Mouse (Mus musculus) megakaryocyte progenitor cell, adult 5-6 weeks (primary cell): ENCODE measurements around the gene Cmpk2. TPM values are rescaled to one million over a fixed set of nuclear protein-coding genes. Genes with fewer than 3 reads are reported as not detected.
"Not testable (repeated sequence)": the region's sequence is repeated elsewhere in the genome, so short reads cannot be mapped to it uniquely, and the experiment has no call there.

Experiments
- ATAC-seq: replicated peaks from 2 replicates; pipeline ENCODE4 v1.8.0; 2016; ENCODE audit warnings: mild to moderate bottlenecking, moderate TSS enrichment, inconsistent platforms; ENCODE audit not compliant: poor library complexity
- total RNA-seq, 2 experiments: library from RNA; stranded (forward) in 1 of 2; stranded (reverse) in 1 of 2; fragments of 157-497, 149-512 nt in 1 of 2; fragments of 200-1000 nt in 1 of 2; gene quantifications; 2 replicates each; pipeline versions ENCODE4 v1.2.3 to v1.2.4; 2015 to 2017

Gene Cmpk2
- total RNA-seq (2015) = 23.2 and 25.2 TPM in 2 replicates
- 11.7 and 16.1 TPM in 2 replicates for total RNA-seq (2017)

DNA sequence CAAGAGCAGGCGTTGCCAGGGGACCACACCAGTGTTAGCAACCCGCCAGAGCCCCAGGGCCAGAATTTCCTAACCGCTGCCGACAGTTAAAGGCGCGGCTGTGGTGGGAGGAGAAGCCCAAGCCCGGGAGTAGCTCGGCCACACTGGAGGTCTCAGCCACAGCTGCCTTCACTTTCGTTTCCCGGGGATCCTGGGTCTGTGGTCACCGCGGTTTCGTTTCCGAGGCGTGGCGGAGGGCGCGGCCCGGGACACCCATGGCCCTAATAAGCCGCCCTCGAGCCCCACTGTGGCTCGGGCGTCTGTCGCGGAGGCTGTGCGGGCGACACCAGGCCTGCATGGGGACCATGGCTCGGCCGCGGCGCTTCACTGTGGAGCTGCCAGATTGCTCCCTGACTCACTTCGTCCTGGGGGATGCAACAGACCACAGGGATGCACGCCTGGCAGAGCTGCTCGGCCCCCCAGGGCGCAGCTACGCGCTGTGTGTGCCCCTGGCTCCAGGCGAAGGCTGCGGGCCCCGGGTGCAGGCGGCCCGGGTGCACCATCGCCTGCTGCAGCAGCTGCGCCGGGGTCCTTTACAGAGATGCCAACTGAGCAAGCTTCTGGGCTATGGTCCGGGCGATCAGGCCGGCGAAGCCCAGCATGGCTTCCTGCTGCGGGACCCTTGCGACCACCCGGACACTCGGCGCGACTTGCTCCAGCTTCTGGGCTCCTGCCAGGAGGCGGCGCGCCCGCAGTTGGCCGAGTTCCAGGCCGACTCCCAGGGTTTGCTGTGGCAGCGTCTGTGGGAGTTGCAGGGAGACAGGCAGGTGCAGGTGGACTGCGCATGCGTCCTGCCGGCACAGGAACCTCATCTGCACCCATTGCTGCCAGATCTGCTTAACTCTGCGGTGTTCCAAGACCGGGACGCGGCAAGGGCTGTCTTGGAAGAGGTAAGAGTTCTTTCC, at the start of gene Cmpk2:
Cmpk2 (plus strand) TSS at position 107 of the 944 bp plus-strand sequence.
- ATAC-seq = peak; percentile 78

DNA sequence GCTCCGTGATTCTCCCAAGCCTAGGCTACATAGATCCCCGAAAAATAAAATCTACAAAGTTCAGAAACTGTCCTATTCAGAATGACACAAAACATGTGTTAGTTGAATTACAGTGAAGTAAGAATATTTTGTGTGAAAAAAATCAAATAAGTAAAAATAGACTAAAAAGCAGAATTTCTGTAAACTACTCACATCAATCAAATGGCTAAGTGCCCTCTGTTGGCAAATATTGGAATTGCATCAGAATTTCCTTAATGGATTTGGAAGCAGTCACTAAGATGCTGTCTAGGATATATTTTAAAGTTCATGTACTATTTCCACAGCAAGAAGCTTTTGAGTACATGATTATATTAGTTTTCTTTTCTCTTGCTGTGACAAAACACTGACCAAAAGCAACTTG, 44.2 kb upstream of the Cmpk2 start:
- ATAC-seq = peak; percentile 65

DNA sequence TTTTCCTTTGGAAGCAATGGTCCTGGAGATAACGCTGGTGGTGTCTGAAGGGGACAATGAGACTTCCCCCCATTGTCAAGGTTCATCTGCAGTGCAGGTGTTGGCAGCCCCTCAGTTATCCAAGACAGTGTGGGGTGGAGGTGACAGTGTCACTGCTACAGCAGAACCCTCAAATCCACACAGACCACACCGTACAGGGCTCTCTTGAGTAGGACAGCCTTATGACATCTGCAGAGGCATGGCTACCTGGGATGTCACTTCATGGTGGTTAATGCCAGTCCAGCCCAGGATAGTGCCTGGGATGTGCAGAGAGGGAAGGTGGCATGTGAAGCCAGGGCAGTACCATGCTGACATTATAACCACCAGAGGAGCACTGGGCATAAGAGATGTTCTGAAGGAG, 40.2 kb upstream of the Cmpk2 start:
- not testable (repeated sequence) for ATAC-seq

DNA sequence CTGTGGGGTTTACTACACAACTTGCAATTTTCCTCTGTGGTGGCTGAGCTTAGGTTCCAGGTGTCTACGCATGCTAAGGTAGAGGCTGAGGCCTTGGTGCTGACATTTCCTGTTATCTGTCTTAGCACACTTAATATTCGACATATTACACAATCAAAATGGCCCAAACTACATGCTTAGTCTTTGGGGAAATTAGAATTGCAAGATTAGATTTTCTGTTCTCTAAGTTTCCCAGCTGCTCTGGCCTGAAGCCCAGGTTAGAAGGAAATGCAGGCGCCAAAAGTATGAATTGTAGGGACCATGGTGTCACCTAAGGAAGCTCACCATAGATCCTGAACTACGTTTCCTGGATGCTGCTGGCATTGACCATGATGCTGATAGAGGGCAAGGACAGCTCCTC, 32.7 kb upstream of the Cmpk2 start:
- no peak for ATAC-seq

DNA sequence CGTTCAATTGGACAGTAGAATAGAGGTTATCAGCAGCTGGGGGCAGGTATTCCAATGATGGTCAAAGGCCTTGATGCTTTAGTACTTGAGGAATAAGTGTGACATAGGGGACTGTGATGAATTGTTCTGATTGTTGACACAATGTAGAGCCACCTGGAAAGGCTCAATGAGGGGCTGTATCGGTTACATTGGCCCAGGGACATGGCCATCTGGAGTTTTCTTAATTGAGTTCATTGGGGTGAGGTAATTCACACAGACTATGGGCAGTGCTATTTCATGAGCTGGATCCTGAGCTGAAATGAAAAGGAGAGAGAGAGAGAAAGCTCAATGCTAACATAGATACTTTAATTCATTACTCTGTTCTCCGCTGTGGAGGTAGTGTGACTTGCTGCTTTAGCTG, 31.1 kb upstream of the Cmpk2 start:
- ATAC-seq = no peak

DNA sequence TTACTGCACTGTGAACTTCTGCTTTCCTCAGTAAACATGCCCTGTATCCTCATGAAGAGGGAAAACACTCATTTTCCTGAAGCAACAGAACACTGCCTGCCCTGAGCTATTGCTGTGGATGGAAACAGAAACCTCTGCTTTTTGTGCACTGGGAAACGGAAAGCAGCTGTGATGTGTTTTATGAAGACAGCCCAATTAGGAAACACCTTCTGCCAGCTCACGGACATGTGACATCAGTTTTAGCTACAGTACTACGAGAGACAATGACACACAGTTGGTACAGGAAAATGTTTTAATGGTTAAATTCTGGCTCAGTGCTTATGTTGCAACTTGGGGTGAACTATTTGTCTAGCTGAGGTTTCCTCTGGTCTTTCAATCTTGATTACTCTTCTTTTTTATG, 29.6 kb upstream of the Cmpk2 start:
- ATAC-seq = peak; percentile 80

DNA sequence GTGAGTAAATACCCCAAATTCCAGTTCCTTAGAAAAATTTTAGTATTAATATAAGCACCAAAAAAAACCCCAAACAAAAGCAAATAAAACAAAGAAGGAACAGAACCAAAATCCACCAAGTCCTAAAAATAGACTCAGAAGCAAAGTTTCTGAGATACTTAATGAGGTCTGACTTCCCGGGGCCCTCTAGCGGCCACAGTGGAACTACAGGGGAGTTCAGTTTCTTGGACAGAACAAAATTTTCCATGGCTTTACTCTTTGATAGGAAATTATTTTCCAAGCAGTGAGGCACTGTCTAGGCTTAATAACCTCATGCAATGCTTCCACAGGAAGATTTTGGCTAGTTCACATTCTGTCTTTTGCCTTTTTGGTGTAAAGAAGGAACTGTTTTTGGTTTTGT, 24.9 kb upstream of the Cmpk2 start:
- peak; percentile 69 for ATAC-seq

DNA sequence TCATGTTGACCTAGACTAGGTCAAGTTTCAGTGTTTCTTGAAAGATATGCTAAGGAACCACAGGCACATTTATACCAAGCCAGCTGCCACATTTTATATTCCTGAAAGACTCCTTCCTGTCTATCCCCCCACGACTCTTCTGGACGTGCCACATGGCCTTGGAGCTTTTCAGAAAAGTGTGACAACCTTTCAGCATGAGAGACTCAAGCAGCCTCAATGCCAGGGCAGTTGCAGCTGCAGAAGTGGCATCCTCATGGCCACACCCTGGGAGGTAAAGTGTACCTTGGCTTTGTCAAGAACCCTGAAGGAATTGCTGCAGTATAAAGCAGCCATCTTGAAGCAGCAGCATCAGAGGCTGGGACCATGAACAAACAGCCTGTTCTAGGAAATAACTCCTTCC, 24.5 kb upstream of the Cmpk2 start:
- no peak for ATAC-seq

DNA sequence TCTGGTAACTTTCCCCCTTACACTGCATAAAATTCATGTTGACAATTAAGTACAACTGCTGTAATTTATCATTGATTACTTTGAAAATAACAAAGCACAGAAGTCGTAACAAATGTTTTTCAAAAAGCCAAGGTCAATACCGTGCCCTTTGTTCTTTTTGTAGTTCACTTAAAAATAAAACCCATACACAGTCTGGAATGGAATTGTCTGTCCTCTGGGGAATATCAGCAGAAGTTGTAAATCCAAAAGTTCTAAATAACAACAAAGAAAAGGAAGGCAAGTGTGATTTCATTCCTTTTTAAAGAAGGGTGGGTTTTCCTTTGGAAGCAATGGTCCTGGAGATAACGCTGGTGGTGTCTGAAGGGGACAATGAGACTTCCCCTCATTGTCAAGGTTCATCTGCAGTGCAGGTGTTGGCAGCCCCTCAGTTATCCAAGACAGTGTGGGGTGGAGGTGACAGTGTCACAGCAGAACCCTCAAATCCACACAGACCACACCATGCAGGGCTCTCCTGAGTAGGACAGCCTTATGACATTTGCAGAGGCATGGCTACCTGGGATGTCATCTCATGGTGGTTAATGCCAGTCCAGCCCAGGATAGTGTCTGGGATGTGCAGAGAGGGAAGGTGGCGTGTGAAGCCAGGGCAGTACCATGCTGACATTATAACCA, 22.5 kb upstream of the Cmpk2 start:
- ATAC-seq = no peak

DNA sequence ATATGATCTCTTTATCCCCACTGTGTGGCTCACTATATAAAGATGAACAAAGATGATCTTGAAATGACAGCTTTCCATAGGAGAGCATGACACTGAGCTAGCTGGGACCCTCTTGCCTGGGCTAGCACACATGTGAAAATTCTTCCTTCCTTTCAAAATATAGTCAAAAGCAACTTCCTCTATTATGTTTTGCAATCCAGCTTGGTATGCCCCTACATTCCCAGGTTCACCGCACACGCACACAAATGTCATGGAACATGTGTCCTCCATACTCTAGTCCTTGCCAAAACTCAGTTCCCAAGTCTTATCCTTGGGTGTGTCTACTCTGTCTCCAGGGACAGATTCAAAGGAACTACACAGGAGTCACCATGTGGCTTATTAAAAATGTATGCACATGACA, 19.5 kb upstream of the Cmpk2 start:
- ATAC-seq = peak; percentile 81

DNA sequence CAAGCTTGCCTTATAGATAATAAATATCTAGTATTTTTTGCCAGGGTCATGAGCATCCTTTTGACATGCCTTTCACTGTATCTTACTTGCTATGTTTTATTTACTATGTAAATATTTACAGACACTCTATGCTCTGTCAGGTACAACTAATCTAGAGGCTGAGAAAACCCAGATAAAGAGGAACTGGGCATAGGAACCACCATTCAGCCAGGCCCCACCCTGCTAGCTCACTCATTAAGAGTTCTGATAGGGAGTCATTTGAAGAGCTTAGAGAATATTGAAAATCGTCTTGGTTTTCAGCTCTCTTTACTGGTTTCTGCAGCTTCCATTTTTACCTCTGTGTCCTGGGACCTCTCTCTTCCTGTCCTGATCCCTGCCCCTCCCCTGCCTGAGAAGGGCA, 17.9 kb upstream of the Cmpk2 start:
- ATAC-seq = peak; percentile 41

DNA sequence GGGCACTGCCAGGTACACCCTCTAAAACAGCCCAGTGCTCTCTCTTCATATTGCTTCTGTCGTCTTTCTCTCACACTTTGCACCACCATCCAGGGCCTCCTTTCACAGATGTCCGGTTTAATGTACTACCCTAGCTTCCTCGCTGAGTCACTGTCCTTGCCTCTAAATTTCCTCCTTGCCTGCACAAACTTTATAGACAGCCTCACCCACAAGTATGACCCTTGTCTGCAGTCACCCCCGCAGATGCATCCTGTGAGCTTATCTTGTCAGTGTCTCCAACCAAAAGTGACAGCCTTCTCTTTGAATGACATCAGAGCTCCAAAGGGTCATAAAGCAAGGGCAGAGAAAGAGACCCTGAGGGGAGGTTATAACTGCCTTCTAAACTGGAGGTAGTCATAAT, 16.1 kb upstream of the Cmpk2 start:
- peak; percentile 32 for ATAC-seq

DNA sequence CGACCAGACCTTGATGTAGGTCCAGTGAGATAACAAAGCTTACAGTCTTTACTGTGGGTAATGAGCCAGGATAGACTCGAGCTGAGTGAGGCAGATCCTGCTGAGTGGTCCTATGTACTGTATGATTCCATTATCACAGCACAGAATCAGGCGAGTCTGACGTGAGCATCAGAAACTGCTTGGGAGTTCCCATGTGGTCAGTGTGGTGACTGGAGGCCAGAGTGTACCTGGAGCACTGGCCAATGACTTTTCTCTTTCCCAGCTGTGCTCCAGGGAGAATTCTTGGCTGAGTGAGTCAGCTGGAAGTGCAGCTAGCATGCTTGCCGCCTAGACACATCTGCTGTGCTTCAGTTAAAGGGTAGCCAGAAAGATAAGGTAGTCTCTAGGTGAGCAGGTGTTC, 14.3 kb upstream of the Cmpk2 start:
- no peak for ATAC-seq

DNA sequence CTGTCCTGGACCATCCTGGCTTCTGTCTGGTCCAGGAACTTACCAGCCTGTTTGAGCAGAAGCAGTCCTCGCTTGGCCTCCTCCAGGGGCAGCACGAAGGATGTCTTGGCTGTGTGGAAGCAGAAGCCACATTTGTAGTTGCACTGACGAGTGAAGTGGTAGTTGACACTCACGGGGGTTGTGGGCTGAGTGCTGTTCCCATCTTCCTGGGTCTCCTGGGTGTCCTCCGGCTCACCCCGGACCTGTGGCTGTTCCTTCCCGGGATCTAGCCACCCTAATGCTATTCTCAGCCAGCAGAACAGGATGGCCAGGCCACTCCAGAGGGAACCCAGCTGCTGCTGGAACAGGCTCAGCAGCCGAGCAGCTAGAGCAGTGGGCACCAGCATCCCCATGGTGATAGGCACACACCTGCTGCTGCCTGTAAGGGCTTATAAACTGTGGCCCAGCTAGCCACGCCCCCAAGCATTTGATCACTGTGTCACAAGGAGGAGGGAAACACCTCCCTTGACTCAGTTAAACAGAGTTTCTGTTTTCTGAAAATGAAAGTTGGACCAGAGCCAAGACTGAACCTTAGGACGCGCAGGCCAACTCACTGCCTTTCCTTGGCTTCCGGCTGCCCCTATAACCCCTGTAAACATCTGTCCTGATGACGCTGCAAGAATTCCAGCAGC, 12.8 kb upstream of the Cmpk2 start, which contains the start of gene Rsad2:
Rsad2 (minus strand) TSS at position 425 of the 671 bp plus-strand sequence.
- ATAC-seq = peak; percentile 81

DNA sequence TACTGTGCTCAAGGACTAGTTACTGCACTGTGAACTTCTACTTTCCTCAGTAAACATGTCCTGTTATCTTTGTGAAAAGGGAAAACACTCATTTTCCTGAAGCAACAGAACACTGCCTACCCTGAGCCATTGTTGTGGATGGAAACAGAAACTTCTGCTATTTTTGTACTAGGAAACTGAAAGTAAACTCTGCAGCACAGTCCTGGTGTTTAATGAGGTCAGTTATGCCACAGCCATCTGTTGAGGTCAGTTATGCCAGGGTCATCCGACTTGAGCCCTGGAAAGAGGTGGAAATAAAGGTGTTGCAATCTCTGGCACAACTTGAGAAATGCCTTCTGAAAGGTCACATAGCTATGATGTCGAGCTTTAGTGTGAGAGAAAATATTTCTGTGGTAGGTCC, 8.9 kb upstream of the Cmpk2 start:
- ATAC-seq = peak; percentile 83

DNA sequence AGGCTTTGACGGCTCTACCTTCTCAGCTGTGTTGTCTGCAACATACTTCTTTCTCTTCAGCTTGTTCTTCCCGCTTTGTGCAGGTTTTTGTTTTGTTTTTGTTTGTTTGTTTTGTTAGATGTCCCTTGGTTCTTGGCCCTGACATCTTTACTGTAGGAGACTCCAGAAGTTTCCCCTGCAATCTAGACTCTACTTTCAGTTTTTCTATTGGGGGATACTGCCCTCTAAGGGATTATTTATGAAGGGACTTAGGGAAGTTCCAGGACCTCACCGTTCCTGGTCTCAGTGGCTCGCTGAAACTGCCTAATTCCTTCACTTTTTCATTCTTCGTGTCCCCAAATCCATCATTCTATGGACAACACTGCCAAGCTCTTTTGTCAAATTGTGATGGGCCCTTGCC, 3.4 kb upstream of the Cmpk2 start:
- ATAC-seq = 0 out of 2 replicates have a peak, but pooled peaks have one; percentile 14

DNA sequence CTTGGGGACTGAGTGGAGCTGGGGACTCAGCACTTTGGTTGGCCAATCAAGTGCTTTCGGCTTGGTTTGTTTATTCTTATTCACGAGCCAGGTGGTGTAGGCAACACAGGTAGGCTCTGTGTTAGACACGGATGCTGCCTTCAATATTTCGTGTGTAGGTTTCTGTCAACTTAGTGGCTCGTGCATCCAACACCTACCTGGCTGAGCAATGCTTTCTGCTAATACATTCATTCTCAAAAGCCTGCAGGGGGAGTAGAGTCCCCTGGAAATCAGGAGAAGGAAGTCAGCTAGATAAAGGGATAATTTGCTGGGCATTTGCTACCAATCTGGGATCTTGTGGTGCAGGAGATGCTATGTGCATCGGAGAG, 1.0 kb downstream of the Cmpk2 start:
- ATAC-seq = no peak

DNA sequence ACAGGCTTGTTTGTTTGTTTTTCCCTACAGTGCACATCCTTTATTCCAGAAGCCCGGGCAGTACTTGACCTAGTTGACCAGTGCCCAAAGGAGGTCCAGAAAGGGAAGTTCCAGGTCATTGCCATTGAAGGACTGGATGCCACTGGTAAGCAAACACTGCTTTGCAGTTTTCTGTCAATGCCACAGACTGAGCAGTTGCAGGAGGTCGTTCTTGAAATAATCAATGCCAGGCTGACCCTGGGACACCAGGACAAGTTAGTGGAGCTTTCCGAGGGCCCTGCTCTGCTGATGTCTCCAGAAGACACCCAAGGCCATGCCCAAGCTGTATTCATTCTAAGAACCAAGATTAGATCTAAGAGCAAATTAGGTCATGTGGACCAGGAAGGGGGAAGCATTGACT, 2.4 kb downstream of the Cmpk2 start:
- no peak for ATAC-seq

DNA sequence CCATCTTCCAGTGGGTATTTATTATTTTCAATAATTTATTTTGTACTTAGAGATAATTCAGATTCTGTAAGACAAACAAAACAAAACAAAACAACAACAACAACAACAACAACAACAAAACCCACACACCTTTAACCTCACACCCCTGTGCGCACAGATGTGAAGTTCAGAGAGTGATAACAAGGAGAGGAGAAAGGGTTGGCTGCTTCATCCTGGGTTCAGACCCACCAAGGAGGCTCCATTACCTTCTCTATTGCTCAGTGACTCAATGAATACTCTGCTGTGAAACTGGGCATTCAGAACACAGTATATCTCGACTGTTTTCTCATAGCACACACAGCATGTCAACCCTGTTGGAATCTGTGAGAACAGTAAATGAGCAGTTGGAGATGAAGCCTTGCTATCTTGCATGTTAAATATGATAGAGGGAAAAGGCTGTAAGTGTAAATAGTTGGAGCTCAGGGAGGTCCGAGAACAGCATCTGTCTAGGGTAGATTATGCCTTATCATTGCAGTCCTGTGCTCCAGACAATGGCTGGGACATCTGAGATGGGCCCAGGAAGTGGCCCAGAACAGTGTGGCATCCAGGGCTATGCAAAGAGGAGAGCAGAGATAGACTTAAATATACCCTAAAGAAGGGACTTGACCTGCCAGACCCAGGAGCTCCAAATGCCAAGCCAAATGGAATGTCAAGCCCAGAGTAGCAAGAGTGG, 3.9 kb downstream of the Cmpk2 start:
- peak; percentile 62 for ATAC-seq

DNA sequence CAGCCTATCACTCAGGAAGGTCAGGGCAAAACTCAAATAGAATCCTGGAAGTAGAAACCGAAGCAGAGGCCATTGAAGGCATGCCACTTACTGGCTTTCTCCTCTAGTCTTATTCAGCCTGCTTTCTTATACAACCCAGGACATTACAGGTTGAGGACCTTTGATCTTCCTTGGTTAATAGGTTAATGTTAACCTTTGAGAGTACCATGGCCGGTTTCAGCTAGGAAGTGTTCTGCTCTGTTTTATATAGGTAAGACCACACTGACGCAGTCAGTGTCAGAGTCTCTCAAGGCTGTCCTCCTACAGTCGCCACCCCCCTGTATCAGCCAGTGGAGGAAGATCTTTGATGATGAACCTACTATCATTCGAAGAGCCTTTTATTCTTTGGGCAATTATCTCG, 4.7 kb downstream of the Cmpk2 start:
- ATAC-seq = no peak

DNA sequence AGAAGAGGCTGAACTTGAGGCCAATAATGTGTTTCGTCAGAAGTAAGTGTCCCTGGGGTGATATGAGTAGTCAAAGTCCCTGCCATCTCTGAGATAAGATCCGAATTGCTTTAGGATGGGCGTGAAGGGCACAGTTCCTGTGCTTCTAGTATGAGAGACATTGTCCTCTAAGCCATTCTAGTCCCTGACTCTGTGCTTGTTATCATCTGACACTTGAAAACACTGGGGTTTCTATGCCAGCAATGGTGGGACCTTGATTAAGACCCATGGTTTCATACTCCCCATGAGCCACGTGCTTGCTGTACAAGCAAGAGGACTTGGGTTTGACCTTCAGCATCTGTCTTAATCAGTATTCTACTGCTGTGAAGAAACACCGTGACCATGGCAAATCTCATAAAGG, 8.2 kb downstream of the Cmpk2 start:
- ATAC-seq = no peak
